In the genomic region with DNA sequence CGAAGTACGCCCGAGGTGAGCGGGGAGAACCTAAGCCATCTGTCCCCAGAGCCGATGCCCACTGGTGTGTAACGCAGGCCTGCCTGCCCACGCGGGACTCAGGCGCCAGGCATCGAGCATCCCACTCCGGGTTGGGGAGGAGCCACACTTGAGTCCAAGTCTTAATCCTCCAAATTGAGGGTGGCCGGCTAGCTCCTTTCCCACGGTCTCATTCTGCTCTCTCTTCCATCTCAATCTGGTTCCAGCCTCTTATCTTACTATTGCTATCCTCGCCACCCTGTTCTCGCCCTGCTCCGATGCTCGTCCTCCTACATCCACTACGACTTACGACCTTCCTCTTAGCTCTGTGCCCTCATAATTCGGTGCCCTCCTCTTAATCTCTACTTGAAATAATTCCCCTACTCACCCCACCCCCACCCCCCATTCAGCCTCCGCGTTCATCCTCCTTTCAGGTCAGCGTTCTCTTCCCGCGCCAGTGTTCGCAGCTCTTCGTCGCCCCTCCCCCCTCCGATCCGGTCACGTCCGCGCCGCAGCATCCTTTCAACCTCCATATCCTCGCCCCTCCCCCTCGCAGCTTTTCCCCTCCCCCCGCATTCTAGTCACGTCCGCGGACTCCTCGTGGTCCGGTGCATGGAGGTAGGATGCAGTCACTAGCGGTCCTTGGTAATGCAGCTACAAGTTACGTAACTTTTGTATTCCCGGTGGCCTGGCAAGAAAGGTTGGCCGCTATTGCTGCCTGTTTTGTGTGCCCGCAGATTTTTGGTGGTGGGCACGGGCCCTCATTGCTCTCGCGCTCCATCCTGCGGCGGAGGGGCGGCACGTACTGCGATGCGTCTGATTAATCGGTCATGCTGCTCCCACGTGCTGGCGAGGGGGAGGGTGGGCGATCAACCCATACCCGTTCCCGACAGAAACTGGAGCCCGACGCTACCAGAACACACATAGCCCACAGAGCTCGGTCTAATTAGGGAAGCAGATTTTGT, we compare ENCODE assay signal across 8 mouse cellular contexts. TPM values are rescaled to one million over a fixed set of nuclear protein-coding genes. Genes with fewer than 3 reads are reported as not detected.
DNase-seq lines count a peak whose midpoint lies in the region; ATAC-seq lines count a peak whose summit lies in the region.

No protein-coding gene starts in this region.

- no peaks in the 10 kb centered on the region for H3K9me3 ChIP-seq in embryonic facial prominence, embryonic 14.5 days (ENCODE audit: control insufficient read depth, low read length)
- H3K9me3 ChIP-seq in heart, embryonic 11.5 days (replicated peaks; ENCODE audit: control insufficient read depth, low read length) = no peaks in the 10 kb centered on the region
- no peaks in the 10 kb centered on the region for H3K9me3 ChIP-seq in kidney, embryonic 14.5 days (ENCODE audit: control insufficient read depth, low read length)
- no peaks in the 10 kb centered on the region for H3K9me3 ChIP-seq in liver, embryonic 11.5 days (ENCODE audit: control insufficient read depth, low read length)

- peak overlapping the region; percentile 93 for H3K9ac ChIP-seq in embryonic facial prominence, embryonic 14.5 days (ENCODE audit: low read depth, low read length)
- H3K9ac ChIP-seq in heart, embryonic 11.5 days (ENCODE audit: low read depth, low read length) = peak overlapping the region; percentile 89
- H3K9ac ChIP-seq in kidney, embryonic 14.5 days (ENCODE audit: low read depth, low read length) = peak overlapping the region; percentile 91
- peak overlapping the region; percentile 87 for H3K9ac ChIP-seq in liver, embryonic 11.5 days (ENCODE audit: low read depth, low read length)

- DNase-seq in A20 (ENCODE audit: low read depth, low spot score) = peak; percentile 96
- DNase-seq in adrenal gland, postnatal 10 days = peak; percentile 83
- DNase-seq in embryonic facial prominence, embryonic 14.5 days (ENCODE audit: low spot score) = peak; percentile 93
- DNase-seq in liver, embryonic 11.5 days (ENCODE audit: low spot score) = peak; percentile 88
- peak; percentile 59 to 84 for DNase-seq in spleen, postnatal 4 days (ENCODE audit: low spot score in 2 of 2)

- H3K4me3 ChIP-seq in embryonic facial prominence, embryonic 14.5 days (ENCODE audit: low read depth, low read length) = peak overlapping the region; percentile 85
- H3K4me3 ChIP-seq in heart, embryonic 11.5 days (ENCODE audit: low read depth, low read length) = peak overlapping the region; percentile 95
- peak overlapping the region; percentile 90 for H3K4me3 ChIP-seq in kidney, embryonic 14.5 days (ENCODE audit: low read length)
- peak overlapping the region; percentile 83 for H3K4me3 ChIP-seq in liver, embryonic 11.5 days (ENCODE audit: low read depth, low read length)

- WGBS in embryonic facial prominence, embryonic 14.5 days = under 1% methylated on average over 64 of the region's 65 CpGs
- under 1% methylated on average over 65 of the region's 65 CpGs for WGBS in heart, embryonic 11.5 days (ENCODE audit: insufficient replicate concordance)
- under 1% methylated on average over 61 of the region's 65 CpGs for WGBS in kidney, embryonic 14.5 days
- under 1% methylated on average over 64 of the region's 65 CpGs for WGBS in liver, embryonic 11.5 days

- H3K4me2 ChIP-seq in embryonic facial prominence, embryonic 14.5 days (ENCODE audit: low read depth, low read length) = peak overlapping the region; percentile 62
- H3K4me2 ChIP-seq in heart, embryonic 11.5 days = peak overlapping the region; percentile 76
- peak overlapping the region; percentile 79 for H3K4me2 ChIP-seq in kidney, embryonic 14.5 days (replicated peaks; ENCODE audit: low read depth, low read length)
- H3K4me2 ChIP-seq in liver, embryonic 11.5 days = peak overlapping the region; percentile 85

- no peaks in the 10 kb centered on the region for H3K27me3 ChIP-seq in embryonic facial prominence, embryonic 14.5 days (replicated peaks; ENCODE audit: control insufficient read depth, insufficient read depth, low read length)
- H3K27me3 ChIP-seq in heart, embryonic 11.5 days (ENCODE audit: control insufficient read depth, insufficient read depth, low read length) = no peaks in the 10 kb centered on the region
- no peaks in the 10 kb centered on the region for H3K27me3 ChIP-seq in kidney, embryonic 14.5 days (ENCODE audit: control insufficient read depth, insufficient read depth, low read length)
- no peaks in the 10 kb centered on the region for H3K27me3 ChIP-seq in liver, embryonic 11.5 days (replicated peaks; ENCODE audit: control insufficient read depth, insufficient read depth, low read length)

- H3K27ac ChIP-seq in embryonic facial prominence, embryonic 14.5 days (replicated peaks; ENCODE audit: low read depth, low read length) = peak overlapping the region; percentile 98
- peak overlapping the region; percentile 98 for H3K27ac ChIP-seq in heart, embryonic 11.5 days (ENCODE audit: low read depth, low read length)
- H3K27ac ChIP-seq in kidney, embryonic 14.5 days (ENCODE audit: low read depth, low read length) = peak overlapping the region; percentile 95
- peak overlapping the region; percentile 97 for H3K27ac ChIP-seq in liver, embryonic 11.5 days (ENCODE audit: low read depth, low read length)

- H3K4me1 ChIP-seq in embryonic facial prominence, embryonic 14.5 days (ENCODE audit: control insufficient read depth, insufficient read depth, low read length) = peaks cover 42% of the 10 kb centered on the region
- peaks cover 34% of the 10 kb centered on the region for H3K4me1 ChIP-seq in heart, embryonic 11.5 days (ENCODE audit: control insufficient read depth, insufficient read depth, low read length)
- H3K4me1 ChIP-seq in kidney, embryonic 14.5 days (ENCODE audit: control insufficient read depth, insufficient read depth, low read length) = peaks cover 34% of the 10 kb centered on the region
- peaks cover 50% of the 10 kb centered on the region for H3K4me1 ChIP-seq in liver, embryonic 11.5 days (replicated peaks; ENCODE audit: control insufficient read depth, insufficient read depth, low read length)

- H3K36me3 ChIP-seq in embryonic facial prominence, embryonic 14.5 days (ENCODE audit: control insufficient read depth, insufficient read depth, low read length) = peaks cover 22% of the 10 kb centered on the region
- H3K36me3 ChIP-seq in heart, embryonic 11.5 days (ENCODE audit: control insufficient read depth, insufficient read depth, low read length) = peaks cover 4% of the 10 kb centered on the region; the same call in 1 of the 2 replicates
- H3K36me3 ChIP-seq in kidney, embryonic 14.5 days (ENCODE audit: control insufficient read depth, insufficient read depth, low read length) = peaks cover 18% of the 10 kb centered on the region
- H3K36me3 ChIP-seq in liver, embryonic 11.5 days (ENCODE audit: control insufficient read depth, insufficient read depth, low read length) = peaks cover 12% of the 10 kb centered on the region; the same call in 1 of the 2 replicates

- ATAC-seq in embryonic facial prominence, embryonic 14.5 days (ENCODE audit: low read depth) = peak; percentile 20
- ATAC-seq in heart, embryonic 11.5 days (replicated peaks; ENCODE audit: insufficient number of reproducible peaks, low FRiP score, low TSS enrichment) = peak; percentile 18
- ATAC-seq in kidney, embryonic 14.5 days (ENCODE audit: low FRiP score, low TSS enrichment) = peak; percentile 50
- peak; percentile 29 for ATAC-seq in liver, embryonic 11.5 days (replicated peaks; ENCODE audit: low FRiP score)
- ATAC-seq in monocyte, adult 5-6 weeks (replicated peaks; ENCODE audit: insufficient number of reproducible peaks, low FRiP score, low TSS enrichment, poor library complexity, severe bottlenecking) = peak; percentile 19

RNA-seq across cellular contexts. Expression of a gene that starts 0.8 kb away (rescaled TPM):
- 100 to 1,000 TPM; 585 to 668 TPM for total RNA-seq in adrenal gland, postnatal 10 days (2021)
- polyA plus RNA-seq in embryonic facial prominence, embryonic 14.5 days (2014; fragmentation: Nextera tagmentation; extraction: Ambion mirVana) = 1,005 and 1,158 TPM in 2 replicates
- 1,555 and 1,889 TPM in 2 replicates for polyA plus RNA-seq in heart, embryonic 11.5 days (2014; fragmentation: Nextera tagmentation; extraction: Ambion mirVana)
- 879 and 1,230 TPM in 2 replicates for polyA plus RNA-seq in kidney, embryonic 14.5 days (2014; fragmentation: Nextera tagmentation; extraction: Ambion mirVana)
- polyA plus RNA-seq in liver, embryonic 11.5 days (2014; fragmentation: Nextera tagmentation; extraction: Ambion mirVana) = 1,209 and 1,320 TPM in 2 replicates
- 498 to 575 TPM (median 546 TPM) in 3 replicates for total RNA-seq in monocyte, adult 5-6 weeks (2017)

RNA-seq across cellular contexts. Expression of a gene that starts 23.0 kb away (rescaled TPM):
- under 1 TPM; 0.42 to 0.45 TPM for total RNA-seq in adrenal gland, postnatal 10 days (2021)
- 4.5 and 5.4 TPM in 2 replicates for polyA plus RNA-seq in embryonic facial prominence, embryonic 14.5 days (2014; fragmentation: Nextera tagmentation; extraction: Ambion mirVana)
- polyA plus RNA-seq in heart, embryonic 11.5 days (2014; fragmentation: Nextera tagmentation; extraction: Ambion mirVana) = 0.14 and 0.31 TPM in 2 replicates
- 0.66 TPM in 2 replicates for polyA plus RNA-seq in kidney, embryonic 14.5 days (2014; fragmentation: Nextera tagmentation; extraction: Ambion mirVana)
- 0.16 and 0.25 TPM in 2 replicates for polyA plus RNA-seq in liver, embryonic 11.5 days (2014; fragmentation: Nextera tagmentation; extraction: Ambion mirVana)
- 0.19 to 0.53 TPM (median 0.49 TPM) in 3 replicates for total RNA-seq in monocyte, adult 5-6 weeks (2017)

RNA-seq across cellular contexts. Expression of a gene that starts 39.8 kb away (rescaled TPM):
- total RNA-seq in adrenal gland, postnatal 10 days (2021) = 10 to 100 TPM; 26.2 to 35.7 TPM
- polyA plus RNA-seq in embryonic facial prominence, embryonic 14.5 days (2014; fragmentation: Nextera tagmentation; extraction: Ambion mirVana) = 29.1 and 32.2 TPM in 2 replicates
- polyA plus RNA-seq in heart, embryonic 11.5 days (2014; fragmentation: Nextera tagmentation; extraction: Ambion mirVana) = 19.2 and 21.7 TPM in 2 replicates
- polyA plus RNA-seq in kidney, embryonic 14.5 days (2014; fragmentation: Nextera tagmentation; extraction: Ambion mirVana) = 17.9 and 23.9 TPM in 2 replicates
- 13.8 and 17.2 TPM in 2 replicates for polyA plus RNA-seq in liver, embryonic 11.5 days (2014; fragmentation: Nextera tagmentation; extraction: Ambion mirVana)
- total RNA-seq in monocyte, adult 5-6 weeks (2017) = 19.9 to 29.5 TPM (median 25.5 TPM) in 3 replicates

Comparison
In these comparisons a context has a peak if more than half of its experiments do, and no peak if none do; other contexts are left out.
1. Peak in every context shown above with its lines: DNase-seq, ATAC-seq, H3K4me3 ChIP-seq and H3K27ac ChIP-seq.